Mouse (Mus musculus) limb, embryonic 11.5 days (tissue): ENCODE results near the gene Crb2. TPM values are rescaled to one million over a fixed set of nuclear protein-coding genes. Genes with fewer than 3 reads are reported as not detected.

Experiments used
- ATAC-seq: fragments of 200-750 bp; cut with Nextera tagmentation; 2 replicates; pipeline ENCODE4 v1.8.0; 2017; ENCODE audit warnings: low read depth; ENCODE audit not compliant: insufficient number of reproducible peaks, low FRiP score, low TSS enrichment
- DNase-seq: peaks from one replicate; pipeline ENCODE4 v3.0.0-alpha.2; 2015; ENCODE audit warnings: low spot score
- H3K27ac ChIP-seq: fragments of 300-500 bp; sonication (generic); replicated peaks from 2 replicates; pipeline ENCODE4 v1.5.1; 2014; ENCODE audit warnings: low read depth, mild to moderate bottlenecking, low read length
- H3K27me3 ChIP-seq: fragments of 300-500 bp; sonication (generic); 2 replicates; pipeline ENCODE4 v1.6.1; 2014; ENCODE audit warnings: mild to moderate bottlenecking, low read length, mixed read lengths; ENCODE audit not compliant: control insufficient read depth, insufficient read depth
- H3K36me3 ChIP-seq: fragments of 300-500 bp; sonication (generic); 2 replicates; pipeline ENCODE4 v1.6.1; 2014; ENCODE audit warnings: mild to moderate bottlenecking, low read length, moderate library complexity, mixed read lengths; ENCODE audit not compliant: control insufficient read depth, insufficient read depth
- H3K4me1 ChIP-seq: fragments of 300-500 bp; sonication (generic); 2 replicates; pipeline ENCODE4 v1.6.1; 2014; ENCODE audit warnings: low read length, mixed read lengths; ENCODE audit not compliant: control insufficient read depth, insufficient read depth
- H3K4me2 ChIP-seq: fragments of 300-500 bp; sonication (generic); 2 replicates; pipeline ENCODE4 v1.6.1; 2014; ENCODE audit warnings: low read depth, mild to moderate bottlenecking, moderate library complexity; ENCODE audit not compliant: severe bottlenecking
- H3K4me3 ChIP-seq: fragments of 300-500 bp; sonication (generic); 2 replicates; pipeline ENCODE4 v1.5.1; 2014; ENCODE audit warnings: low read depth, low read length
- H3K9ac ChIP-seq: fragments of 300-500 bp; sonication (generic); 2 replicates; pipeline ENCODE4 v1.6.1; 2014; ENCODE audit warnings: mild to moderate bottlenecking, low read length
- H3K9me3 ChIP-seq: fragments of 300-500 bp; sonication (generic); 2 replicates; pipeline ENCODE4 v1.6.1; 2016; ENCODE audit warnings: low read length; ENCODE audit not compliant: control insufficient read depth
- WGBS: fragments of 180-500 bp; shearing (Covaris S2); extraction: QIAGEN DNeasy Blood & Tissue Kit; methylation state at CpG from one replicate; pipeline ENCODE4 v1.1.7; 2014; 5-methylcytosine and 5-hydroxymethylcytosine counted together
- polyA plus RNA-seq: library from polyadenylated mRNA; unstranded; fragments of >200 nt; fragmentation: Nextera tagmentation; extraction: Ambion mirVana; gene quantifications from 2 replicates; pipeline ENCODE4 v1.2.1, GENCODE M21; 2014

Gene Crb2
- polyA plus RNA-seq, 1 experiment from 2014 or later, result 0.80 TPM

DNA sequence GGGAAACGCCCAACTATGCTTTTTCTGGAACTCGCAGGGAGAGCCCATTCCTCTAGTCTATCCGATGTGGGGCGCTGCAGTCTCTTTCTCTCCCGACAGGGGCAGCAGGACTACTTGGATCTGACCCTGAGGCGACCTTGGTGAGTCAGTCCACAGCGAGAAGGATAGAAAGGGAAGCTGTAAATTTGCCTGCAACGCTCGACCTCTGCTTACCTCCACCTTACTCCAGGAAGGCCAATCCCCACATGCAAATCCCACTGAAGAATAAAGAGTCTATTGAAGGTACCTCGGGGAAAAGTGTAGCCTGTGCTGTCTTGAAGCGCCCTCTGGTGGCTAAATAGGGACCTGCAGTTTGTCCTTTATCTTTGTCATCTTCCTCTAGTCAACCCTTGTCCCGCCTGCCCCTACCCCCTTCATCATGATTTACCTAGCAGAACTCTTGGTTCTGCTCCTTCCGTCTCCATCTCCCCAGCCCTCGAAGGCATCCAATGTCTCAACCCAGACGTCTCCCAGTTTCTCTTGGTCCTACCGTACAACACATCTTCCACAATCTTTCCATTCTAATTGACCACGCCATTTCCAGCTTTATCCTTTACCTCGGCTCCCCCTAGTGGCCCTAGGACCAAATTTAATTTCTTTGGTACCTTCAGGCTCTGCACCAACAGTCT, 4.3 kb upstream of the Crb2 start:
- Histone ChIP-seq H3K27ac (no peak overlapping the region), H3K36me3 (no peaks in the 10 kb centered on the region), H3K4me3 (peak overlapping the region; percentile 24), H3K4me1 (peaks cover 19% of the 10 kb centered on the region), H3K9ac (peak overlapping the region; percentile 17; the same call in 1 of the 2 replicates), H3K27me3 (no peaks in the 10 kb centered on the region), H3K4me2 (peak overlapping the region; percentile 52), H3K9me3 (no peaks in the 10 kb centered on the region)
- peak; percentile 94 for DNase-seq
- WGBS, result under 1% methylated on average over 18 of the region's 18 CpGs
- peak; percentile 48 for ATAC-seq

DNA sequence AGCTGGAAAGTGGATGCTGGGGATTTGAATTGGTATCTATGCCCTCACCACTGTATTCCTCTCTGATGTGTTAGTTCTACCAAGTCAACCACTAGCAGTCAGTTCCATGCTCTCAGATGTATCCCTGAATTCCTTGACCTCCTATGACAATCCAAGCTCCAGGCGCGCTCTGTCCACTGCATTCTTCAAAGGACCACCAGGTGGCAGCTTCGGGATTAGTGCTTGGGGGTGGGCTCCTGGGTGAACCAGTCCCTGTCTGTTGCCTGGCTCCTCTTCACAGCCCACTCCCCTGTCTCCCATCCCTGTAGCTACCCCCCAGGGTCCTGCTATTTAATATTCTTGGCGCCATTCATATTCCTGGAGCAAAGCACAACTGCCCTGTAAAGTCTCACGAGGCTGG, 1.5 kb upstream of the Crb2 start:
- Histone ChIP-seq H3K4me1 (peaks cover 24% of the 10 kb centered on the region), H3K9ac (no peak overlapping the region), H3K27ac (no peak overlapping the region), H3K4me2 (no peak overlapping the region), H3K9me3 (no peaks in the 10 kb centered on the region), H3K36me3 (no peaks in the 10 kb centered on the region; the same call in 1 of the 2 replicates), H3K27me3 (peaks cover 5% of the 10 kb centered on the region; the same call in 1 of the 2 replicates), H3K4me3 (no peak overlapping the region)
- peak; percentile 80 for DNase-seq
- 8% methylated on average over 5 of the region's 5 CpGs for WGBS
- ATAC-seq, result no peak

DNA sequence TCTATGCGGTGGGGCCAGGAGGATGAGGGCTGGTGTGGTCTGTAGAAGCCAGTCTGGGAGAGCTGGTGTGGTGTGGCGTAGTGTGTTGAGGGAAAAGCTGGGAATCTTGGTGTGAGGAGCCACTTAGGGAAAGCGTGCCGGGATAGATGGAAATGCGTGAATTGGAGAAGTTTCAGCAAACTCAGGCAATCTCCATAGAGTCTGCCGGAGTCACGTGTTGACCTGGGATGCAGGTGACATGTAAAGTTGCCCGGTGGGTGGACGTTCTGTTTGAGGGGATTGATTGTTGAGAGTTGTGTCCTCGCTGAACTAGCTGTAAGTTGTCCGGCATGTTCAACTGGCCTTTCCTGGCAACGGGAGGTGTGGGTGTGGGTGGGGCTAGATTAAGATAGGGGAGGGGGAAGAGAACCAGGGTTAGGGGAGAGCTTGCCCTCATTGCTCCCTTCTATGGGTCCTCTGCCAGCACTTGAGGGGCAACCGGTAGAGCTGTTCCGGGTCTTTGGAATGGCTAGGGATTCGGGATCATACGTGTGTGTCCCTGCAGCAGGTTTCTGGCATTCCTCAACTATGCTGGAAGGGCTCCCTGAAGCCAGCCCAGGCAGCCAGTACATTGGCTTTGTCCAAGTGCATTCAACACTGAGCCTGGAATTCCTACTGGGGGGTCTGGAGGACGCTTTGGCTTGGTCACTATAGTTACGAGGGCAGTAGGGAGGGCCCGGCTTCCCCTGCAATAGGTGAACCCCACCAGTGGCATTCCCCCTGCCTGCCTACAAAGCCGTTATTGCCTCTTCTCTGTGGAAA, 762 bp downstream of the Crb2 start:
- Histone ChIP-seq H3K9me3 (no peaks in the 10 kb centered on the region), H3K9ac (no peak overlapping the region), H3K27ac (no peak overlapping the region), H3K4me1 (peaks cover 41% of the 10 kb centered on the region), H3K27me3 (peaks cover 5% of the 10 kb centered on the region; the same call in 1 of the 2 replicates), H3K4me2 (peak overlapping the region; percentile 50), H3K36me3 (no peaks in the 10 kb centered on the region; the same call in 1 of the 2 replicates), H3K4me3 (peak overlapping the region; percentile 24)
- ATAC-seq (no peak), DNase-seq (no peak)
- WGBS, result 7% methylated on average over 20 of the region's 20 CpGs

DNA sequence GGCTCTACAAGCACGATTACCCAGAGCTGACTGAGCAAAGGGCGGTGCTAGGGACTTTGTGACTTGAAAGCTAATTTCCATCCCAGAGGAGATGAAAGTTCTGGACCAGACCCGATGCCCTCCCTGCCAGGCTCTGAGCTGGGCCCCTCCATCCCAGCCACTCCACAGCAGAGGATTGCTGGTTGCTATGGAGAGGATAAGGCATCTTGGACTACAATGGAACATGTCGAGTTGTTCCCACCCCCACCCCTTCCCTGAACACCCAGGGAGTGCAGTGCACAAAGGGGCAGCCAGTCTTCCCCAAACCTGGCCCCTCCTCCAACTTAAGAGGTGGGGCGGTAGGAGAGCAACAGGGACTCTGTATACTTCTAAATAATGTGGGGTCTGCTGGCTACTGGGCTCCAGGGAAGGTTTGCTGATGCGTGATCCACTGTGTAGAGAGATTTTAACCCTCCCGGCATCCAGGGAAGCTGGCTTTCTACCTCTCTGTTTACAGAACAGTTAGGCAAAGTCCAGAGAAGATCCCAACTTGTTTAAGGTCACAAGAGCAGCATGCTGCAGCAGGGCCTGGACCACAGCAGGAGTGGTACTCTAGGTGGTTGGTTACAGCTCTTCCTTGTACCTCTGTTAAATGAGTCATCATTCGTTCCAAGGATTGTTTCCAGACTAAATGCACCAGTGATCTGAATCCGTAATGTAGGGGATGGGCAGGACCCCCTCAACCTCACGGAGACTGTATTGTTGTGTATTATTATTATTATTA, 2.1 kb downstream of the Crb2 start:
- ATAC-seq (no peak), DNase-seq (no peak)
- H3K27me3 ChIP-seq, result peaks cover 5% of the 10 kb centered on the region; the same call in 1 of the 2 replicates
- H3K36me3 ChIP-seq, result no peaks in the 10 kb centered on the region; the same call in 1 of the 2 replicates
- H3K9me3 ChIP-seq, result no peaks in the 10 kb centered on the region
- no peak overlapping the region for H3K4me3 ChIP-seq
- H3K9ac ChIP-seq, result no peak overlapping the region
- no peak overlapping the region for H3K27ac ChIP-seq
- peaks cover 47% of the 10 kb centered on the region for H3K4me1 ChIP-seq
- H3K4me2 ChIP-seq, result no peak overlapping the region
- 34% methylated on average over 10 of the region's 10 CpGs for WGBS

DNA sequence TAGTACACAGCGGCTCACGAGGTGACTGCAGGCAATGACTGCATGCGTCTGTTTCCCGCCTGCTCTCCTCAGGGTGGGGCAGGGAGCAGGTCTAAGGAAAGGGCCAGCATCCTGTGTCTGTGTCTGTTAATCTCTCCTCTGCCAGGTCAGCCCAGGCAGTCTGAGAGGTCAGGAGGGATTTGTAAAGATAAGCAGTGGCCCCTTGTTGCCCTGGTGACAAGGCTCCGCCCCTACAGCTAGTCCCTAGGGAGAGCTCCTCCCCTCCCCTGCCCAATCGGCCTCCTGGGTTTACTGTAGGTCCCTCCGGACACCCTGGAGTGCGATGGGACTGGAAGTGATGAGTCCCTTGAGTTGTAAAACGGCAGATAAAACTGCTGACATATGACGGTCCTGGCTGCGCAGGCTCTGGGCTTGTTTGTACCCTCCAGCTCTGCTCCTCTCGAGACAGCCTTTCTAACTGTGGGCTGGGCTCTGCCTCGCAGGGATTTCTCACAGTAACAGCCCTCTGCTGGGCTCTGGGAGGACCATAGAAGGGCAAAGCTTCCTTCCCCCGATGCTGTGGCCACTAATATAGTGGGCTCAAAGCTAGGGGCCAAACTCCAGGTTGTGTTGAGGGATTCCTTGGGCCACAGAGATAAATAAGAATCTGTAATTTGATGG, 4.4 kb downstream of the Crb2 start:
- H3K4me2 ChIP-seq, result peak overlapping the region; percentile 40
- H3K4me3 ChIP-seq, result 0 out of 2 replicates have a peak overlapping the region, but pooled peaks have one; percentile 8
- peaks cover 5% of the 10 kb centered on the region; the same call in 1 of the 2 replicates for H3K27me3 ChIP-seq
- H3K4me1 ChIP-seq, result peaks cover 47% of the 10 kb centered on the region
- ATAC-seq, result no peak
- peak overlapping the region; percentile 0; the same call in 1 of the 2 replicates for H3K9ac ChIP-seq
- H3K27ac ChIP-seq, result no peak overlapping the region
- peak; percentile 70 for DNase-seq
- no peaks in the 10 kb centered on the region for H3K9me3 ChIP-seq
- 2% methylated on average over 14 of the region's 14 CpGs for WGBS
- no peaks in the 10 kb centered on the region; the same call in 1 of the 2 replicates for H3K36me3 ChIP-seq

DNA sequence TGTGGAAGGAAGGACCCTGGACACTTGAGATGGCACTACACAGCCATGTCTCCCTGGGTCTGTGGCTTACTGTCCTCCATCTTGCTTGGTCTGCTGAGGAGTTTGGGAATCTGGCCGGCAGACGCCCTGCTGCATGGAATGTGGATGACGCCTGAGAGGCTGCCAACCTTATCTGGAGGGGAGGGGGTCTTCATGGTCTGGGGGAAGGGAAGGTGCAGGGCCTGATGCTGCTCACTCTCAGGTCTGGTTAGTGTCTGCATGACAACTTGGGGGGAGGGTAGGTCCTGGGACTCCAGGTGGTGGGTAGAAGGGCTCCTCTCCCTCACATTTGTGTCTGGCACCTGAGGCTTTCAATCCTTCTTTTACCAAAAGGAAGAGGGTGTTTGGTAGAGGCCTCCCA, 5.4 kb downstream of the Crb2 start:
- H3K4me2 ChIP-seq, result no peak overlapping the region
- 24% methylated on average over 3 of the region's 3 CpGs for WGBS
- H3K9ac ChIP-seq, result no peak overlapping the region
- no peak overlapping the region for H3K4me3 ChIP-seq
- ATAC-seq (no peak), DNase-seq (no peak)
- peaks cover 43% of the 10 kb centered on the region for H3K4me1 ChIP-seq
- peaks cover 9% of the 10 kb centered on the region for H3K27me3 ChIP-seq
- no peaks in the 10 kb centered on the region; the same call in 1 of the 2 replicates for H3K36me3 ChIP-seq
- no peak overlapping the region for H3K27ac ChIP-seq
- H3K9me3 ChIP-seq, result no peaks in the 10 kb centered on the region

DNA sequence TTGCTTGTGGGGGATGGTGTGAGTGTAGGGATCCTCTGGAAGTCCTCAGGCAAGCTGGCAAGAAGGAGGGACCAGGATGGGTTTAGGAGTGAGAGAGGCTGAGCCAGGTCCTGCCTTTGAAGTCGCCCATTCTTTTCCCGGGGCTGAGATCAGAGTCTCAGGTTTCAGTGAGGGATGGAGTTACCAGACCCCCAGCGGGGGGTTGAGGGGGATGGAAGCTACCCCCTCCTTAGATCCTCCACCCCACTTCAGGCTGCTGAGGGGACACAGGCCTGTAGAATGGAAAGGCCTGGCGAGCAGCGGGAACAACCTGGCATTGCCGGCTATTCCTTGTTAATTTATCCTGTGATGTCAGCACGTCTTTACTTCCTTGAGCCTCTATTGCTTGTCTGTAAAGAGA, 6.0 kb downstream of the Crb2 start:
- no peak overlapping the region for H3K4me3 ChIP-seq
- H3K27ac ChIP-seq, result no peak overlapping the region
- H3K4me2 ChIP-seq, result no peak overlapping the region
- H3K4me1 ChIP-seq, result peaks cover 38% of the 10 kb centered on the region
- ATAC-seq (no peak; the same call in 1 of the 2 replicates), DNase-seq (peak; percentile 57)
- H3K9me3 ChIP-seq, result no peaks in the 10 kb centered on the region
- WGBS, result 7% methylated on average over 7 of the region's 7 CpGs
- no peak overlapping the region for H3K9ac ChIP-seq
- peaks cover 10% of the 10 kb centered on the region for H3K27me3 ChIP-seq
- H3K36me3 ChIP-seq, result no peaks in the 10 kb centered on the region; the same call in 1 of the 2 replicates
